Mouse (Mus musculus): ENCODE results near the gene Ehd4. TPM values are rescaled to one million over a fixed set of nuclear protein-coding genes. Genes with fewer than 3 reads are reported as not detected.

The Ehd4 gene
- polyA plus RNA-seq, 1 experiment from 2014 or later = 336 TPM

GRCm38 (mm10) chr2:120093671-120094430 lies 60.6 kb downstream of the Ehd4 start:
- peak overlapping the region; percentile 32 for H3K27ac ChIP-seq
- H3K36me3 ChIP-seq (ENCODE audit: inconsistent target) = peaks cover 85% of the 10 kb centered on the region
- WGBS (ENCODE audit: missing documents) = 76% methylated on average over 5 of the region's 5 CpGs

GRCm38 (mm10) chr2:120090979-120091378 lies 63.4 kb downstream of the Ehd4 start:
- peaks cover 34% of the 10 kb centered on the region; the same call in 1 of the 2 replicates for H3K79me2 ChIP-seq (ENCODE audit: inconsistent target)
- 97% methylated on average over 16 of the region's 17 CpGs for WGBS (ENCODE audit: missing documents)
- H3K27ac ChIP-seq = no peak overlapping the region
- H3K36me3 ChIP-seq (ENCODE audit: inconsistent target) = peaks cover 59% of the 10 kb centered on the region
- no peak overlapping the region for H3K4me3 ChIP-seq (ENCODE audit: inconsistent target)

More at GRCm38 (mm10) chr2:120093671-120094430, 60.6 kb downstream of the Ehd4 start:
- peaks cover 63% of the 10 kb centered on the region for H3K79me2 ChIP-seq (ENCODE audit: inconsistent target)
- H3K4me3 ChIP-seq (ENCODE audit: inconsistent target) = no peak overlapping the region

GRCm38 (mm10) chr2:120087897-120088296 lies 66.5 kb downstream of the Ehd4 start:
- no peak overlapping the region for H3K4me3 ChIP-seq (ENCODE audit: inconsistent target)
- peaks cover 7% of the 10 kb centered on the region; the same call in 1 of the 2 replicates for H3K79me2 ChIP-seq (ENCODE audit: inconsistent target)
- H3K27ac ChIP-seq = no peak overlapping the region
- H3K36me3 ChIP-seq (ENCODE audit: inconsistent target) = peaks cover 39% of the 10 kb centered on the region
- 100% methylated on average over 2 of the region's 2 CpGs for WGBS (ENCODE audit: missing documents)

- Histone ChIP-seq H3K36me3 (ENCODE audit: inconsistent target) (peaks cover 34% of the 10 kb centered on the region), H3K4me3 (ENCODE audit: inconsistent target) (no peak overlapping the region), H3K27ac (no peak overlapping the region), H3K79me2 (ENCODE audit: inconsistent target) (peaks cover 2% of the 10 kb centered on the region; the same call in 1 of the 2 replicates)
- WGBS (ENCODE audit: missing documents) = 97% methylated on average over 3 of the region's 3 CpGs
These were observed 67.0 kb downstream of the Ehd4 start for GRCm38 (mm10) chr2:120087391-120087790.

- 94% methylated on average over 3 of the region's 3 CpGs for WGBS (ENCODE audit: missing documents)
- H3K4me3 ChIP-seq (ENCODE audit: inconsistent target) = no peak overlapping the region
- H3K27ac ChIP-seq = no peak overlapping the region
- peaks cover 20% of the 10 kb centered on the region for H3K36me3 ChIP-seq (ENCODE audit: inconsistent target)
- H3K79me2 ChIP-seq (ENCODE audit: inconsistent target) = no peaks in the 10 kb centered on the region
These were observed 68.4 kb downstream of the Ehd4 start for GRCm38 (mm10) chr2:120086038-120086437.

GRCm38 (mm10) chr2:120084593-120085361 lies 69.6 kb downstream of the Ehd4 start:
- H3K79me2 ChIP-seq (ENCODE audit: inconsistent target) = no peaks in the 10 kb centered on the region
- H3K4me3 ChIP-seq (ENCODE audit: inconsistent target) = no peak overlapping the region
- no peak overlapping the region for H3K27ac ChIP-seq
- 63% methylated on average over 14 of the region's 14 CpGs for WGBS (ENCODE audit: missing documents)
- H3K36me3 ChIP-seq (ENCODE audit: inconsistent target) = peaks cover 8% of the 10 kb centered on the region

- no peaks in the 10 kb centered on the region for H3K79me2 ChIP-seq (ENCODE audit: inconsistent target)
- WGBS (ENCODE audit: missing documents) = 92% methylated on average over 2 of the region's 2 CpGs
- H3K4me3 ChIP-seq (ENCODE audit: inconsistent target) = no peak overlapping the region
- no peaks in the 10 kb centered on the region for H3K36me3 ChIP-seq (ENCODE audit: inconsistent target)
- no peak overlapping the region for H3K27ac ChIP-seq
These were observed 72.0 kb downstream of the Ehd4 start for GRCm38 (mm10) chr2:120082416-120082815.

GRCm38 (mm10) chr2:120076076-120076705 lies 78.2 kb downstream of the Ehd4 start:
- Histone ChIP-seq H3K4me3 (ENCODE audit: inconsistent target) (no peak overlapping the region), H3K27ac (no peak overlapping the region), H3K79me2 (ENCODE audit: inconsistent target) (no peaks in the 10 kb centered on the region), H3K36me3 (ENCODE audit: inconsistent target) (no peaks in the 10 kb centered on the region)
- 8% methylated on average over 36 of the region's 36 CpGs for WGBS (ENCODE audit: missing documents)

GRCm38 (mm10) chr2:120074096-120074495 lies 80.3 kb downstream of the Ehd4 start:
- Histone ChIP-seq H3K4me3 (ENCODE audit: inconsistent target) (no peak overlapping the region), H3K27ac (no peak overlapping the region), H3K36me3 (ENCODE audit: inconsistent target) (no peaks in the 10 kb centered on the region), H3K79me2 (ENCODE audit: inconsistent target) (no peaks in the 10 kb centered on the region)
- WGBS (ENCODE audit: missing documents) = 94% methylated on average over 4 of the region's 4 CpGs

- H3K4me3 ChIP-seq (ENCODE audit: inconsistent target) = no peak overlapping the region
- no peak overlapping the region for H3K27ac ChIP-seq
- 66% methylated on average over 8 of the region's 8 CpGs for WGBS (ENCODE audit: missing documents)
- H3K36me3 ChIP-seq (ENCODE audit: inconsistent target) = no peaks in the 10 kb centered on the region
- H3K79me2 ChIP-seq (ENCODE audit: inconsistent target) = no peaks in the 10 kb centered on the region
These were observed 84.9 kb downstream of the Ehd4 start for GRCm38 (mm10) chr2:120069466-120069990.

- 71% methylated on average over 14 of the region's 16 CpGs for WGBS (ENCODE audit: missing documents)
- H3K4me3 ChIP-seq (ENCODE audit: inconsistent target) = no peak overlapping the region
- no peaks in the 10 kb centered on the region for H3K36me3 ChIP-seq (ENCODE audit: inconsistent target)
These were observed 85.6 kb downstream of the Ehd4 start for GRCm38 (mm10) chr2:120068555-120069465.

GRCm38 (mm10) chr2:120066224-120066623 lies 88.2 kb downstream of the Ehd4 start:
- Histone ChIP-seq H3K36me3 (ENCODE audit: inconsistent target) (no peaks in the 10 kb centered on the region), H3K79me2 (ENCODE audit: inconsistent target) (no peaks in the 10 kb centered on the region), H3K4me3 (ENCODE audit: inconsistent target) (no peak overlapping the region), H3K27ac (no peak overlapping the region)
- WGBS (ENCODE audit: missing documents) = 91% methylated on average over 3 of the region's 3 CpGs

More at GRCm38 (mm10) chr2:120068555-120069465, 85.6 kb downstream of the Ehd4 start:
- Histone ChIP-seq H3K79me2 (ENCODE audit: inconsistent target) (no peaks in the 10 kb centered on the region), H3K27ac (no peak overlapping the region)

- Histone ChIP-seq H3K4me3 (ENCODE audit: inconsistent target) (no peak overlapping the region), H3K36me3 (ENCODE audit: inconsistent target) (no peaks in the 10 kb centered on the region), H3K27ac (no peak overlapping the region), H3K79me2 (ENCODE audit: inconsistent target) (no peaks in the 10 kb centered on the region)
- WGBS (ENCODE audit: missing documents) = 85% methylated on average over 10 of the region's 10 CpGs
These were observed 89.2 kb downstream of the Ehd4 start for GRCm38 (mm10) chr2:120065243-120065642.

GRCm38 (mm10) chr2:120064639-120065038 lies 89.8 kb downstream of the Ehd4 start:
- H3K36me3 ChIP-seq (ENCODE audit: inconsistent target) = no peaks in the 10 kb centered on the region
- no peak overlapping the region for H3K4me3 ChIP-seq (ENCODE audit: inconsistent target)
- H3K27ac ChIP-seq = no peak overlapping the region
- H3K79me2 ChIP-seq (ENCODE audit: inconsistent target) = no peaks in the 10 kb centered on the region
- 84% methylated on average over 6 of the region's 6 CpGs for WGBS (ENCODE audit: missing documents)

All from macrophage (primary cell).